Mouse (Mus musculus): ENCODE data around the gene Tex45.
A peak's percentile ranks its signal among the peaks of the same experiment; 100 is the strongest.

Gene Tex45

GRCm38 (mm10) chr8:3485192-3485591 is 14.5 kb downstream of the Tex45 start:
- no peak for DNase-seq (ENCODE audit: low read depth, low spot score)

- DNase-seq (ENCODE audit: low read depth, low spot score), result peak; percentile 46
These were observed 22.5 kb downstream of the Tex45 start, which contains the start of gene Zfp358 for GRCm38 (mm10) chr8:3492901-3493844. Gene Zfp358, plus strand, starts transcription at chr8:3493138.

GRCm38 (mm10) chr8:3493845-3494208 is 23.2 kb downstream of the Tex45 start:
- DNase-seq (ENCODE audit: low read depth, low spot score), result no peak

- DNase-seq (ENCODE audit: low read depth, low spot score), result no peak
These were observed 25.1 kb downstream of the Tex45 start for GRCm38 (mm10) chr8:3495578-3496427.

- DNase-seq (ENCODE audit: low read depth, low spot score), result no peak
These were observed 25.7 kb downstream of the Tex45 start for GRCm38 (mm10) chr8:3496428-3496748.

GRCm38 (mm10) chr8:3498583-3498982 is 27.9 kb downstream of the Tex45 start:
- DNase-seq (ENCODE audit: low read depth, low spot score), result no peak

GRCm38 (mm10) chr8:3499751-3500150 is 29.1 kb downstream of the Tex45 start:
- no peak for DNase-seq (ENCODE audit: low read depth, low spot score)

- DNase-seq (ENCODE audit: low read depth, low spot score), result peak; percentile 95
These were observed 29.8 kb downstream of the Tex45 start, which contains the start of gene Mcoln1 for GRCm38 (mm10) chr8:3500235-3501090. Gene Mcoln1, plus strand, starts transcription at chr8:3500457.

- DNase-seq (ENCODE audit: low read depth, low spot score), result no peak
These were observed 31.6 kb downstream of the Tex45 start for GRCm38 (mm10) chr8:3502217-3502616.

GRCm38 (mm10) chr8:3507979-3508754 is 37.5 kb downstream of the Tex45 start:
- DNase-seq (ENCODE audit: low read depth, low spot score), result no peak

GRCm38 (mm10) chr8:3514681-3515247 is 44.1 kb downstream of the Tex45 start:
- DNase-seq (ENCODE audit: low read depth, low spot score), result no peak

- DNase-seq (ENCODE audit: low read depth, low spot score), result peak; percentile 60
These were observed 44.6 kb downstream of the Tex45 start, which contains the start of gene Pnpla6 for GRCm38 (mm10) chr8:3515260-3515671. Gene Pnpla6, plus strand, starts transcription at chr8:3515384.

GRCm38 (mm10) chr8:3515771-3516417 is 45.2 kb downstream of the Tex45 start:
- peak; percentile 13 for DNase-seq (ENCODE audit: low read depth, low spot score)

- peak; percentile 83 for DNase-seq (ENCODE audit: low read depth, low spot score)
These were observed 45.9 kb downstream of the Tex45 start for GRCm38 (mm10) chr8:3516450-3517116.

- DNase-seq (ENCODE audit: low read depth, low spot score), result no peak
These were observed 46.4 kb downstream of the Tex45 start for GRCm38 (mm10) chr8:3517117-3517495.

- DNase-seq (ENCODE audit: low read depth, low spot score), result no peak
These were observed 51.5 kb downstream of the Tex45 start for GRCm38 (mm10) chr8:3522007-3522697.

GRCm38 (mm10) chr8:3530816-3531215 is 60.2 kb downstream of the Tex45 start:
- DNase-seq (ENCODE audit: low read depth, low spot score), result no peak

GRCm38 (mm10) chr8:3531936-3532335 is 61.3 kb downstream of the Tex45 start:
- DNase-seq (ENCODE audit: low read depth, low spot score), result no peak
